In the genomic region with DNA sequence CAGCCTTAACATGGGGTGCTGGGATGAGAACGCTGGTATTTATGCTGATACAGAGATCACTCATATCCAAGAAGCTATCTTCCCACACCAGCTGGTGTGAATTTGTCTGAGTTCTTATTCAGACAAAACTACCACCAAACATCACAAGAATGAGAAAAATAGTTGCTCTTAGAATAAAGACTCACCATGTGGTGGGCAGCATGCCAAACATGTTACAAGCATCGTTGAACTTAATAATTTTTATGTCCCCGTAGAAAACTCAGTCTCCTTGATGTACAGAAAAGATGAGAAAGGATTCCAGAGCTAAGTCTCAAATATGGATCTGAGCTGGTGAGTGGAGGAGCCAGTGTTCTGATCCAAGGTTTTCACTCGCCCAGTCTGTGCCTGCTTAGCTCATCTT, we compare ENCODE assay signal across 13 mouse cellular contexts.
"Had no signal": no experiment of that assay in that cellular context is flagged by ENCODE, and none has a peak within 500 bp of the region (broad histone marks: within the 10 kb centered on the region; RNA-seq: fewer than 3 reads in every experiment).

No protein-coding gene starts in this region.

- DNase-seq: kidney, adult 18-20 months; kidney, postnatal 14 days; spleen, adult 18-20 months; thymus, adult 18-20 months; thymus, postnatal 14 days had no signal

- H3K4me2 ChIP-seq: intestine, embryonic 15.5 days; kidney, embryonic 15.5 days; limb, embryonic 15.5 days; liver, embryonic 12.5 days; lung, embryonic 15.5 days; midbrain, embryonic 13.5 days; neural tube, embryonic 15.5 days had no signal

- H3K27me3 ChIP-seq: intestine, embryonic 15.5 days; kidney, embryonic 15.5 days; limb, embryonic 15.5 days; liver, embryonic 12.5 days; lung, embryonic 15.5 days; midbrain, embryonic 13.5 days; neural tube, embryonic 15.5 days had no signal

- H3K4me3 ChIP-seq: intestine, embryonic 15.5 days; kidney, embryonic 15.5 days; limb, embryonic 15.5 days; liver, embryonic 12.5 days; lung, embryonic 15.5 days; midbrain, embryonic 13.5 days; myocyte; neural tube, embryonic 15.5 days had no signal

- ATAC-seq: intestine, embryonic 15.5 days; liver, embryonic 12.5 days; midbrain, embryonic 13.5 days had no signal

- H3K27ac ChIP-seq: intestine, embryonic 15.5 days; kidney, embryonic 15.5 days; limb, embryonic 15.5 days; liver, embryonic 12.5 days; lung, embryonic 15.5 days; midbrain, embryonic 13.5 days; neural tube, embryonic 15.5 days had no signal

- H3K9ac ChIP-seq: intestine, embryonic 15.5 days; kidney, embryonic 15.5 days; limb, embryonic 15.5 days; liver, embryonic 12.5 days; lung, embryonic 15.5 days; midbrain, embryonic 13.5 days; neural tube, embryonic 15.5 days had no signal

- H3K9me3 ChIP-seq: intestine, embryonic 15.5 days; kidney, embryonic 15.5 days; limb, embryonic 15.5 days; liver, embryonic 12.5 days; lung, embryonic 15.5 days; midbrain, embryonic 13.5 days; neural tube, embryonic 15.5 days had no signal

- H3K36me3 ChIP-seq: intestine, embryonic 15.5 days; kidney, embryonic 15.5 days; limb, embryonic 15.5 days; liver, embryonic 12.5 days; lung, embryonic 15.5 days; midbrain, embryonic 13.5 days; neural tube, embryonic 15.5 days had no signal

- H3K4me1 ChIP-seq: intestine, embryonic 15.5 days; kidney, embryonic 15.5 days; limb, embryonic 15.5 days; liver, embryonic 12.5 days; lung, embryonic 15.5 days; midbrain, embryonic 13.5 days; neural tube, embryonic 15.5 days had no signal
